Mouse (Mus musculus) bone marrow macrophage, adult 2 months (primary cell): ENCODE results near the gene Uhrf2.

Experiments used
- CTCF ChIP-seq: IDR thresholded peaks from 2 replicates; pipeline ENCODE4 v1.5.1; 2012; ENCODE audit warnings: low read depth, mild to moderate bottlenecking, low read length, moderate library complexity
- POLR2A ChIP-seq: IDR thresholded peaks from 2 replicates; pipeline ENCODE4 v1.6.1; 2012; ENCODE audit warnings: mild to moderate bottlenecking, low read depth, low read length, borderline replicate concordance

DNA sequence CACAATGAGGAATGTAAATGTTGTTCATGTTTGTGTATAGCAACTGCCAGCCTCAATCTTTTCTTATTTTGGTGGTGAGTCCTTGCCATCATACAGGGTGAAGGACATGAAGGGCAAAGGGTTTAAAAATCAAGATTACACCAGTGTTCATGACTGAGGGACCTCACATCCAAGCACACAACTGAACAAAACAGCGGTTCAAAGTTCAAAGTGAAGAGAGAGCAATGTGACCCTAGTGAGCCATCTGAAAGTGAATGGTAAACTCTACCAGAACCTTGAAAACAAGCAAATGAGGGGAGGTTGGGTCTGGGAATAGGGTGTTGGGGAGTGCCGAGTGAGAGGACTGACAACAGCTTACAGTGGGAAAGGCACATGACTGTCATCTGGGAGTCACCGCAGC lies 81.1 kb downstream of the Uhrf2 start:
- TF ChIP-seq CTCF (no peak), POLR2A (no peak)
